Mouse (Mus musculus): Measurements from ENCODE around the gene Tarsl2. TPM values are rescaled to one million over a fixed set of nuclear protein-coding genes. Genes with fewer than 3 reads are reported as not detected.

Gene Tarsl2
- polyA plus RNA-seq, 1 experiment, result 2.0 TPM

DNA sequence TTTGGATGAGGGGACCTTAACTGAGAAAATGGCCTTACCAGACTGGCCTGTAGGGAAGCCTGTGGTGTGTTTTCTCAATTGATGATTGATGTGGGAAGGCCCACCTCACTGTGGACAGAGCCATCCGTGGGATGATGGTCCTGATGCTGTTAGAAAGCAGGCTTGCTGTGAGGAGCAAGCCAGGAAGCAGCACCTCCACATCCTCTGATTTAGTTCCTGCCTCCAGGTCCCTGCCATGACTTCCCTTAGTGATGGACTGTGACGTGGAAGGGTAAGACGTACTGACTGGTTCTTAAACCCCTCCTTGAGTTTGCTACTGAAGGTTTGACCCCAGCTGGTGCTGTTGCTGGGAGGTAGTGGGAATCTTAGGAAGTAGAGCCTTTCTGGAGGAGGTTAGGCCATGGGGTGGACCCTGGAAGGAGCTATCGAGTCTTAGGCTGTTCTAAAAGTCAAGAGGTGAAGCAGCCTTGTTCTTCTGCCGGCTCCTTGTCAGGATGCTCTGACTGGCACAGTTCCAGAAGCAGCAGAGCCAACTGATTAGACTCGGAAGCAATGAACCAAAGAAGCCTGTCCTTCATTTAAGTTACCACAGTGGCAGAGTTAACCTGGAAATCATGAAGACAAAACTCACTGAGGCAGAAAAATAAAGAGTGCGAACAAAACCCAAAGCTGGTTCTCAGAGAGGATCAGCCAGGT is 34.4 kb downstream of the Tarsl2 start:
- no peak for DNase-seq (ENCODE audit: low read depth in 1 of 2, low spot score in 2 of 2)
- WGBS, result 86% methylated on average over 7 of the region's 7 CpGs
- H3K27me3 ChIP-seq (ENCODE audit: control insufficient read depth, insufficient read depth, low read length), result no peaks in the 10 kb centered on the region
- TF ChIP-seq CTCF (IDR thresholded peaks at IDR 0.05; ENCODE audit: extremely low read depth, insufficient read depth, insufficient read length, insufficient replicate concordance) (no peak), POLR2A (IDR thresholded peaks at IDR 0.05; ENCODE audit: low read depth, low read length) (no peak)
- H3K4me3 ChIP-seq (ENCODE audit: extremely low read depth, insufficient read depth, insufficient read length), result no peak overlapping the region
- H3K4me1 ChIP-seq (ENCODE audit: control insufficient read depth, insufficient read depth, insufficient read length), result no peaks in the 10 kb centered on the region
- H3K27ac ChIP-seq (ENCODE audit: insufficient read depth, low read length), result no peak overlapping the region
- peaks cover 3% of the 10 kb centered on the region; the same call in 1 of the 2 replicates for H3K36me3 ChIP-seq (ENCODE audit: control insufficient read depth, insufficient read depth, low read length)

DNA sequence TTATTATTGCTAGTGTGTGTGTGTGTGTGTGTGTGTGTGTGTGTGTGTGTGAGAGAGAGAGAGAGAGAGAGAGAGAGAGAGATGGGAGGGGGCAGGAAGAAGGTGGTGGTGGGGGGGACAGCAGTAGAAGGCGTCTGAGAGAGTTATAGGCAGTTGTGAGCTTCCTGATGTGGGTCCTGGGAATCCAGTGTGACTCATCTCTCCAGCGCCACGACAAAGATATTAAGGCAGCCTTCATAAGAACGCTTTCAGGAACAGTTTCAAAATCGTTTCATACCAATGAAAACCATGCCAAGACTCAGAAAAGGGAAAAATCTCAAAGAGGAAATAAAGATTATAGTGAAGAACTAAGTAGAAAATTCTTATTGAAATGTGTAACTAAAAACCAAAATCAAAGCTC is 36.5 kb downstream of the Tarsl2 start:
- WGBS, result 70% methylated on average over 5 of the region's 5 CpGs
- no peaks in the 10 kb centered on the region for H3K27me3 ChIP-seq (ENCODE audit: control insufficient read depth, insufficient read depth, low read length)
- DNase-seq (ENCODE audit: low read depth in 1 of 2, low spot score in 2 of 2), result no peak
- TF ChIP-seq POLR2A (IDR thresholded peaks at IDR 0.05; ENCODE audit: low read depth, low read length) (no peak), CTCF (IDR thresholded peaks at IDR 0.05; ENCODE audit: extremely low read depth, insufficient read depth, insufficient read length, insufficient replicate concordance) (no peak)
- peaks cover 1% of the 10 kb centered on the region; the same call in 1 of the 2 replicates for H3K36me3 ChIP-seq (ENCODE audit: control insufficient read depth, insufficient read depth, low read length)
- no peak overlapping the region for H3K27ac ChIP-seq (ENCODE audit: insufficient read depth, low read length)
- no peaks in the 10 kb centered on the region for H3K4me1 ChIP-seq (ENCODE audit: control insufficient read depth, insufficient read depth, insufficient read length)
- no peak overlapping the region for H3K4me3 ChIP-seq (ENCODE audit: extremely low read depth, insufficient read depth, insufficient read length)

DNA sequence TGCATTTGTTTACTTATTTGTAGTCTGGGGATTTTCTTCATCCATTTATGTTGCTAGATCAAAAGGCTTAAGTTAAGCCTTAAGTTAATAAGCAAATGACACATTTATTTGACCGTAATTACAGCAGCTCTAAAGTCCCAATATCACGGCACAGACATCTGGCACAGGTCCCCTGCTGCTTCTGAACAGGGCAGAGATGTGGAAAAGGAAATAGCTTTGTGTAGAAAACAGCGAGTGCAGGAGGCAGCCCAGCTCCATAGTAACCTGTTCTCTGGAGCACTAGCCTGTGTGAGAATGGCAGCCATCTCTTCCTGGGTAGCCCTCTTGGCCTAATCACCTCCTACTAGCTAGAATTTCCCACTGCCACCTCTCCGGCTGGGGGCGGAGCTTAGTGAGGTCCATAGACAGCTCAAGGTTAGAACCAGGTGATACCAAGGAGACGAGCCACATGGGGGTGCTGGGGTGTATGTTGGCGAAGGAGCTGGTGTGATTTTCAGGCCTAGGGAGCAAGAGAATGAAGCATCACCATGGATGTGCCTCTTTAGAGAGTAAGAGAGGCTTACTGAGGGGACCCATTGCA is 39.6 kb downstream of the Tarsl2 start:
- no peaks in the 10 kb centered on the region for H3K4me1 ChIP-seq (ENCODE audit: control insufficient read depth, insufficient read depth, insufficient read length)
- no peaks in the 10 kb centered on the region for H3K27me3 ChIP-seq (ENCODE audit: control insufficient read depth, insufficient read depth, low read length)
- H3K4me3 ChIP-seq (ENCODE audit: extremely low read depth, insufficient read depth, insufficient read length), result no peak overlapping the region
- 92% methylated on average over 7 of the region's 7 CpGs for WGBS
- DNase-seq (ENCODE audit: low read depth in 1 of 2, low spot score in 2 of 2), result no peak
- TF ChIP-seq CTCF (IDR thresholded peaks at IDR 0.05; ENCODE audit: extremely low read depth, insufficient read depth, insufficient read length, insufficient replicate concordance), result no peak
- TF ChIP-seq POLR2A (IDR thresholded peaks at IDR 0.05; ENCODE audit: low read depth, low read length), result no peak
- no peak overlapping the region for H3K27ac ChIP-seq (ENCODE audit: insufficient read depth, low read length)
- H3K36me3 ChIP-seq (ENCODE audit: control insufficient read depth, insufficient read depth, low read length), result no peaks in the 10 kb centered on the region

DNA sequence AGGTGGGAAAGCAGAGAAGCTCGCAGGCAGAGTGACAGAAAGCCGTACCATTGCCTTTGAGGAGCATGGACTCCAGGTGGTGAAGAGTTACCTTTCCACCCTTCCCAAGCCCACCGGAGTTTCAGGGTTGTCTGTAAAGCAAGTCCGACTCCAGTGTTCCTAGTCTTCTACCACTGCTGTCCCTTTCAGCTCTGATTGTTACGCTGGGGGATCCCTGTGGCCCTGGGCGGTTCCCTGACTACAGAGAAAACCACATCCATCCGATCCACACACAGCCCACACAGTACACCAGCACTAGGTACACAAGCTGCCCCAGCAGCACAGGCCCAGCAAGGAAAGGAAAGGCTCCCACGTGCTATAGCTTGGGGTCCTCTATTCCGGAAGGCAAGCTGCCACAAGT is 42.0 kb downstream of the Tarsl2 start:
- H3K36me3 ChIP-seq (ENCODE audit: control insufficient read depth, insufficient read depth, low read length), result no peaks in the 10 kb centered on the region
- no peak overlapping the region for H3K4me3 ChIP-seq (ENCODE audit: extremely low read depth, insufficient read depth, insufficient read length)
- no peak overlapping the region for H3K27ac ChIP-seq (ENCODE audit: insufficient read depth, low read length)
- H3K27me3 ChIP-seq (ENCODE audit: control insufficient read depth, insufficient read depth, low read length), result no peaks in the 10 kb centered on the region
- no peak for DNase-seq (ENCODE audit: low read depth in 1 of 2, low spot score in 2 of 2)
- WGBS, result 97% methylated on average over 9 of the region's 9 CpGs
- no peak for TF ChIP-seq CTCF (IDR thresholded peaks at IDR 0.05; ENCODE audit: extremely low read depth, insufficient read depth, insufficient read length, insufficient replicate concordance)
- TF ChIP-seq POLR2A (IDR thresholded peaks at IDR 0.05; ENCODE audit: low read depth, low read length), result no peak
- H3K4me1 ChIP-seq (ENCODE audit: control insufficient read depth, insufficient read depth, insufficient read length), result no peaks in the 10 kb centered on the region

DNA sequence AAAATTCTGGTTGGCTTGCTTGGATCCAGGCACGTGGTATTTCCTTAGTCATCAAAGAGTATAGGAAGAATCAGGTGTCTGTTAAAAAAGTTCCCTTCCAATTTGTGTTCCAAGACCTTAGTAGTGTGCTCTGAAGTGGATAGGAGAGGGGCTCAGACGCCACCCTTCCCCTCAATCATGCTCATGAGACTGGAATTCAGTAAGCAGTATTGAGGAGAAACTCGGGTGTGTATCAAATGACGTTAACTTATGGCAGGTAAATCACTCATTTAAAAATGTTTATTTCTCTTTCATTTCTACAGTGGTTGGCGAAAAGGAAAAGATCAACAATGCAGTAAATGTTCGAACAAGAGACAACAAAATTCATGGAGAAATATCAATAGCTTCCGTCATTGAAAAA is 46.2 kb downstream of the Tarsl2 start, which contains the start of gene Tm2d3:
TSS of gene Tm2d3 (plus strand) at position 301 of the 400 bp plus-strand sequence.
- Histone ChIP-seq H3K36me3 (ENCODE audit: control insufficient read depth, insufficient read depth, low read length) (peaks cover 1% of the 10 kb centered on the region; the same call in 1 of the 2 replicates), H3K27ac (ENCODE audit: insufficient read depth, low read length) (no peak within 1 kb of the TSS), H3K4me3 (ENCODE audit: extremely low read depth, insufficient read depth, insufficient read length) (no peak within 1 kb of the TSS), H3K27me3 (ENCODE audit: control insufficient read depth, insufficient read depth, low read length) (no peaks in the 10 kb centered on the region), H3K4me1 (ENCODE audit: control insufficient read depth, insufficient read depth, insufficient read length) (peaks cover 6% of the 10 kb centered on the region; the same call in 1 of the 2 replicates)
- WGBS, result 97% methylated on average over 7 of the region's 7 CpGs
- TF ChIP-seq CTCF (IDR thresholded peaks at IDR 0.05; ENCODE audit: extremely low read depth, insufficient read depth, insufficient read length, insufficient replicate concordance) (no peak), POLR2A (IDR thresholded peaks at IDR 0.05; ENCODE audit: low read depth, low read length) (no peak)
- DNase-seq (ENCODE audit: low read depth in 1 of 2, low spot score in 2 of 2), result no peak

DNA sequence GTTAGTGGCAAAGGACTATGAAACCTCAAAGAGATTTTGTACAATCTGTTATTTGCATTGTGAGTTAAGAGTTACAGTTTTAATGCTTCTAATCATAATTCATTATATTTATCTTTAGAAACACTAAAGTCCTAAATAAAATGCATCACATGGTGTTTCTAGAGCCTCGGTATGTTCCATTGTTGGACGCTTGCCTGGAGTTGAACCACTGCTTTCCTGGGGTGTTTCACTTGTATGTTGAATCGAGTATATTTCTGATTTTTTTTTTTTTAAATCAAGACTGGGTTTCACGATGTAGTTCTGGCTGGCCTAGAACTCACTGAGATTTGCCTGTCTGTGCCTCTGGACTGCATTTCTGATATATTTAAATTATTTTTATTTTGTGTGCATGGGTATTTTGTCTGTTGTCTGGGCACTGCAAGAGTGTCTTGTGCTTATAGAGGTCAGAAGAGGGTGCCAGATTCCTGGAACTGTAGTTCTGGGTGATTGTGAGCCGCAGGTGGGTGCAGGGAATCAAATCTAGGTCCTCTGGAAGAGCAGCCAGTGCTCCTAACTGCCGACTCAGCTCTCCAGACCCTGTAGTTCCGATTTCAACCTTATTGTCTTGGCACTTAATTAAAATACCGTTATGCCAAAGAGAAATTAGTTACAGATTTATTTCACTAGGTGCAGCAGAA is 47.4 kb downstream of the Tarsl2 start:
- Histone ChIP-seq H3K4me1 (ENCODE audit: control insufficient read depth, insufficient read depth, insufficient read length) (peaks cover 6% of the 10 kb centered on the region; the same call in 1 of the 2 replicates), H3K27ac (ENCODE audit: insufficient read depth, low read length) (no peak overlapping the region), H3K27me3 (ENCODE audit: control insufficient read depth, insufficient read depth, low read length) (no peaks in the 10 kb centered on the region), H3K36me3 (ENCODE audit: control insufficient read depth, insufficient read depth, low read length) (peaks cover 1% of the 10 kb centered on the region), H3K4me3 (ENCODE audit: extremely low read depth, insufficient read depth, insufficient read length) (no peak overlapping the region)
- no peak for DNase-seq (ENCODE audit: low read depth in 1 of 2, low spot score in 2 of 2)
- TF ChIP-seq POLR2A (IDR thresholded peaks at IDR 0.05; ENCODE audit: low read depth, low read length) (no peak), CTCF (IDR thresholded peaks at IDR 0.05; ENCODE audit: extremely low read depth, insufficient read depth, insufficient read length, insufficient replicate concordance) (no peak)
- WGBS, result 92% methylated on average over 8 of the region's 8 CpGs

All from spleen, adult 2 months (tissue).